Mouse (Mus musculus): ENCODE results near the gene Castor1.

- TF ChIP-seq MAZ (IDR thresholded peaks at IDR 0.05; ENCODE audit: low read depth, low read length), result peak; percentile 97
- TF ChIP-seq CTCF (conservative IDR thresholded peaks at IDR 0.05 in 1 of 2, IDR thresholded peaks at IDR 0.05 in 1 of 2; ENCODE audit: low read depth in 2 of 2, low read length in 2 of 2), result 0 out of 4 replicates have a peak, but pooled peaks of 1 of the 2 experiments have one; percentile 16
- no peak for TF ChIP-seq EP300 (IDR thresholded peaks at IDR 0.05; ENCODE audit: low read length)
- peak; percentile 99 for TF ChIP-seq MXI1 (IDR thresholded peaks at IDR 0.05; ENCODE audit: low read depth, low read length)
- TF ChIP-seq RAD21 (IDR thresholded peaks at IDR 0.05; ENCODE audit: low read depth, low read length), result no peak
- TF ChIP-seq CHD2 (IDR thresholded peaks at IDR 0.05; ENCODE audit: low read length), result 0 out of 2 replicates have a peak, but pooled peaks have one; percentile 55
- peak; percentile 89 for TF ChIP-seq USF1 (IDR thresholded peaks at IDR 0.05; ENCODE audit: low read depth, low read length)
- peak; percentile 63 for TF ChIP-seq TCF12 (IDR thresholded peaks at IDR 0.05; ENCODE audit: low read depth, low read length)
- peak; percentile 57; the same call in 1 of the 2 replicates for TF ChIP-seq MEF2A (IDR thresholded peaks at IDR 0.05; ENCODE audit: borderline replicate concordance, low read depth, low read length)
- TF ChIP-seq MAFK (IDR thresholded peaks at IDR 0.05; ENCODE audit: insufficient replicate concordance, low read length), result no peak
- TF ChIP-seq POLR2A (IDR thresholded peaks at IDR 0.05; ENCODE audit: low read depth, low read length), result peak; percentile 76
- no peak for TF ChIP-seq JUN (IDR thresholded peaks at IDR 0.05; ENCODE audit: insufficient read depth, low read depth, low read length)
- peak; percentile 87 for TF ChIP-seq ELF1 (IDR thresholded peaks at IDR 0.05; ENCODE audit: low read depth, low read length)
Observed at GRCm38 (mm10) chr11:4237389-4237912, 19.4 kb downstream of the Castor1 start.
